Mouse (Mus musculus) retina, postnatal 1 day (tissue): ENCODE data around the gene Ccn5.

Experiments
- DNase-seq: peaks from one replicate; pipeline ENCODE4 v3.0.0-alpha.2; 2012

The Ccn5 gene

DNA sequence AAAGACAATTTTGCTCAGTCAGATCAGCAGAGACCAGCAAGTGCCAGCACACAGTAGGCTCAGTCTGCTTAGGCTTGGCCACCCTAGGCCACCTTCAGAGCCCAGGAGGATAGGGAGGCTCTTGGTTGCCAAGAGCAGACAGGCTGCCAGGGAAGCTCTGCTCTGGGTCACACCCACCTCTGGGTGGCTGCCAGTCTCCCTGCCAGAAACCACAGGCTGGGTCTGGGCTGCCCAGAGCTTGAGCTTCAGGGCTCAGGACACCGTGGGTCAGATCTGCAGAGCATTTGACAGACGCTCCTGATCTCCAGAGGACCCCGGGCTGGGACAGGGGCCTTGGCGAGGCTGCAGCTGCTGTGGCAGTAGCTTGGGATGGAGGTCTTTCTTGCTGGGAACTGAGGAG is at the start of gene Ccn5:
TSS of gene Ccn5 (plus strand) at position 255 of the 400 bp plus-strand sequence.
- no peak for DNase-seq

- DNase-seq, result peak; percentile 60
Observed at GRCm38 (mm10) chr2:163776661-163777060, 44.0 kb upstream of the Ccn5 start.

DNA sequence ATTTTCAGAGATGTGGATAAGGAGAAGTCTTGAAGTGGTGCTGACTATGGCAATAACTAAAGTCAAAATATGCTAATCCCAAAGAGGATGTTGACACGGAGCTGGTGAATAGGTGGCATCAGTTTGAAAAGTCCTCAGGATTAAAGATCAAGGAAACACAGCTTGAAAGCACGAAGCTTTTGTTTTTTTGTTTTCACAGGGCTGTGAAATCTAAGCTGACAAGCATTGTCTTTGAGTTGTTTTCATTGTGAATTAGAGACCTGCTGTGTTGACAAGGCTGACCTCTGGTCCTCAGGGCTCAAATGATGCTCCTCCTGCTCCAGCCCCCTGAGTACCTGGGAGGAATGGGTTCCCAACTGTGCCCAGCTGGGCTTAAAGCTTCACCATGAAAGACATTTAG is 43.6 kb upstream of the Ccn5 start:
- peak; percentile 64 for DNase-seq

GRCm38 (mm10) chr2:163778896-163779295 is 41.8 kb upstream of the Ccn5 start:
- peak; percentile 85 for DNase-seq

DNA sequence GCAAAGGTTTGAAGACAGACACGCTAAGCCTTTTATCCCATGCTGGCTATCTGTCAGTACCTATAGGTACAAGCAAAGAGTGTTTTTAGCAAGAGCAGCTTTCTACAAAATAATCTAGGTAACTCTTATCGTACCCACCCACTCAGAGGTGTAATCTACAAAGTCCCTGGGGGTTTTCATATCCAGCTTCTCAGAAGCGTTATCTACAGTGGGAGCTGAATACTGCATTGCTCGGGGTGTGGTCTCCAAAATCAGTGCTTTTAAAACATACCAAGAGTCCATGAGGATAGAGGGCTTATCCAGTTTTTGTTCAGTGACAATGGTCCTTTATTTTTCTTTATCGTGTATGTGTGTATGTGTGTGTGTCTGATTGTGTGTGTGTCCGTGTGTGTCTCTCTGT is 37.3 kb upstream of the Ccn5 start:
- DNase-seq, result no peak

- DNase-seq, result no peak
Observed at GRCm38 (mm10) chr2:163783901-163784300, 36.8 kb upstream of the Ccn5 start.

DNA sequence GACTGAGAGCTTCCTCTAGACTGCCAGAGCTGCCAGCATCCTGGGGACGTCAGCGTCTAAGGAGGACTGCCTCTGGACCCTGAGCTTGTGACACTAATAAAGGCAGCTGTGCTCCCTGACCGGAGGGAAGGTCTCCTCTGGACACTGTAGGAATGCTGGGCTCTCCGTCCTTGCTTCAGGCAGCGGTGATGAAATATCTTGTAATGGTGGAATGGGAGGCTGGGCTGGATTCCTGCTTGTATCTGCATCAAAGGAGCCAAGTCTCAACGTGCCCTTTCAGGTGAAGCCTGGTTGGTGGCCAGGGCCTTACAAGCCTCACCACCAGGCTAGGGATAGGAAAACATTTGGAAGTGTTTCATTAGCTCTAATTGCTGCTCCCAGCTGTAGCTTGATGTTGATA is 33.6 kb upstream of the Ccn5 start:
- no peak for DNase-seq

GRCm38 (mm10) chr2:163787709-163788108 is 33.0 kb upstream of the Ccn5 start:
- peak; percentile 81 for DNase-seq

DNA sequence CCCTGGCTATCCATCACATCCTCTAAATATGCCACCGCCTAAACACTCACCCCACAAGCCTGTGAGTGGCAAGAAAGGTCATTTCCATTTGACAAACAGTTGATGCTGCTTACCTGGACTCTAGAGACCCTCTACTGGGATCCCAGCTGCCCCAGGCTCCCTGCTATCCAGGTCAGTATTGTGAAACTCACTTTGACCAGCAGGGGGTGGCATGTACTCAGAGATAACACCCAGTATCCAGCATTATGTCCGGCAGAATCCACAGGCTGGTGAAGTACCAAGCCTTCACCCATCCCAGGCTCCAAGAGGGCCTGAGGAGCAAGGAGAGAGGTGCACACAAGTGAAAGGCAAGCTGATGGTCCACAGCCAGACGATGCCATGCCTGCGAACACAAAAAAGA is 32.2 kb upstream of the Ccn5 start:
- DNase-seq, result peak; percentile 79

DNA sequence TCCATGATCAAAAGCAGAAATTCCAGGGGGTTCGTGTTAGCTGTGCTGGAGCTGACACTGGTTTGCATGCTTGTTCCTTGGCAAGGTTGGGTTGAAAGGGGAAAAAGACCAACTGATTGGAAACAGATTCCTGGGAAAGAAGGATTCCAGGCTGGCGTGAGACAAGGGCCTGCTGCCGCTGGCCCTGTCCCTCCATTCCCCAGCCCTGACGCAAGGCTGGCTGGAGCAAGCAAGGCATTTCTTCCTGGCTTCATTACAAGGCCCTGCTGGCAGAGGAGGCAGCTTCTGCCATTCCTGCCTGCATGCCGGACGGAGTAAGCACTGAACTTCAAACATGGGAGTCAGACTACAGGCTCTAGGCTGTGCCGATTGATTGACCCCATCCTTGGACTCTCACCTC is 22.2 kb upstream of the Ccn5 start:
- no peak for DNase-seq

DNA sequence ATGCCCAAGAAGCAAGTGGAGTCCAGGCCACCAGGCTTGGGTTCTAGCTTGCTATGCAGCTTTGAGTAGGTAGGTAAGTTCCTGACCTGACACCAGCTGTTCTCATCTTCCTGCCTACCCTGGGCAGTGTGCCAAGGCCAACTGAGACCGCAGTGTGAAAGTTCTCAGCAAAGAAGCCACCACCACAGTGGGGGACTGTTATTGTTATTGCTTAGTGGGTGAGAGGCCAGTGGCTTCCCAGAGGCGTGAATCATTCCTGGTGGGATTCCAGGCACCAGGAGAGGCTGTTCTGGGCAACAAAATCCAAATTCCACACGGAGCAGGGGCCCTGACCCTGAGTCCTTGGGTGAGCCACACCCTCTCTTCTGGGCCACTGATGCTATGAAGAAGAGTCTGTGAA is 19.8 kb upstream of the Ccn5 start:
- DNase-seq, result peak; percentile 26

GRCm38 (mm10) chr2:163801406-163801805 is 19.3 kb upstream of the Ccn5 start:
- DNase-seq, result no peak

DNA sequence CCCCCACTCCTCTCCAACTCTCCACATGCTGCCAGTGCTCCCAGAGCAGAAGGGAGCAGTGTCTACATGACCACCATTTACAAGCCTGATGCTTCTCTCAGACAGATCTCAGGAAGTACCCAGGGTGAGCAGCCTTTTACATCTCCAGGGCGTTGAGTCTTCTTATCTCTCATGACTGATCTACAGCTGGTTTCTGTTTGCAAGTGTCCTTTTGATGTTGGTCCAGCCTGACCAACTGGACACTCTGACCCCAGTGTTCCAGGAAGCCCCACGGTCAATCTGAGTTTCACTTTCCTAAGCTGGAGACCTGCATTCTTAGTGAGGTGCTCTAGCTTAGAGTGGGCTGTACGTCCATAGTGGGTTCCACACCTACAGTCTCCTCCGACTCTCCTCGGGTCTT is 16.8 kb upstream of the Ccn5 start:
- DNase-seq, result no peak

DNA sequence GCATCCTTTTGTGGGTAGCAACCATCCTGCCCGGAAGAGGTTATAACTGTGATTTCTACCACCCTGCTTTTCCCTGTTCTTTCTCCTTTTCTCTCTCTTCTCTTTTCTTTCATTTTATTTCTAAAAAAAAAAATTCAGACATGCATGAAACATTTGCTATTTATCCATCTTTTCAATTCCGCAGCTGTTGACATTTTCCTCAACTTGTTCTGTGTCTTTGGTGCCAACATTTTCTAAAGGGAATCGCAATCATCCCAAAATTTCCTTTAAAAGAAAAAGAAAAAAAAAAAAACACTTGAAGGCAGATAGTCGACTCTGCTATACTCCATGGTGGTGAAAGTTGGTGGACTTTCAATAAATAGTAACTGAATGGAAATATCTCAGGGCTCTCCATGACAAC is 11.5 kb upstream of the Ccn5 start:
- DNase-seq, result no peak

GRCm38 (mm10) chr2:163809704-163810103 is 11.0 kb upstream of the Ccn5 start:
- DNase-seq, result no peak

DNA sequence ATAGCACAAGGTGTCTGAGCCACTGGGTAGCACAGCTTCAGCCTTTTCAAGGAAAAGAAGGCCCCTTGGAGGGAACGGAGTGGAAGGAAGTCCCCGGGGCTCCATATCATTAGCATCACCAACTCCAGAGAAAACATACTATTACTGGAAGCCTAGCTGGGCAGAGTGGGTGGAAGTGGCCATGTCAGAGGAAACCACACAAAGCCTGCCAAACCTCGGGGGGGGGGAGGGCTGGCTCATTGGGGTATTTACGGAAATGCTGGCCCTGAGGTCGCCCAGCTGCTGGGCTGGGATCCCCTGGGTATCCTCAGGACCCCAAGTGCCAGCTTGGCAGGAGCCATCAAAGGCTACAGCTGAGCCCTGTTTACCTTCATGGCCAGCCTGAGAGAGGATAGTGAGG is 7.6 kb upstream of the Ccn5 start:
- no peak for DNase-seq

GRCm38 (mm10) chr2:163814739-163815465 is 5.8 kb upstream of the Ccn5 start:
- no peak for DNase-seq

- peak; percentile 74 for DNase-seq
Observed at GRCm38 (mm10) chr2:163823248-163823647, 2.6 kb downstream of the Ccn5 start.

DNA sequence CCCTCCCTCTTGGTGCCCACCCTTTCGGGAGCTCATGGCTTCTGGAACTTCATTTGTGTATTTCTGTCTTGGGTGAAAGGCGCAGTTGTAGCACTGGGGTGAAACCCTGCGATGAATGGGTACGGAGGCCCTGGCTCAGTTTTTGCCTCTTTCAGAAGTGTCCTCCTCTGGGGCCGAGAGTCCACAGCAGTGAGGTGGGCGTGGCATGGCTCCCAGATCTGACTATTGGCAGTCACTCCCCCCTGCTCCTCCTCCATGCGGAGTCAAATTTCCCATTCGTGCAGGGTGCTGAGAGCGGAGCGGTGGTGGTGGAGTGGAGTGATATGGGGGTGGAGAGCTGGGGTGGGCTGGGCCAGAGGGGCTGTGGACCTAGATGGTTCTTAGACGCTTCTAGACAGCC is 3.1 kb downstream of the Ccn5 start:
- peak; percentile 25 for DNase-seq

- no peak for DNase-seq
Observed at GRCm38 (mm10) chr2:163825861-163826260, 5.2 kb downstream of the Ccn5 start.

DNA sequence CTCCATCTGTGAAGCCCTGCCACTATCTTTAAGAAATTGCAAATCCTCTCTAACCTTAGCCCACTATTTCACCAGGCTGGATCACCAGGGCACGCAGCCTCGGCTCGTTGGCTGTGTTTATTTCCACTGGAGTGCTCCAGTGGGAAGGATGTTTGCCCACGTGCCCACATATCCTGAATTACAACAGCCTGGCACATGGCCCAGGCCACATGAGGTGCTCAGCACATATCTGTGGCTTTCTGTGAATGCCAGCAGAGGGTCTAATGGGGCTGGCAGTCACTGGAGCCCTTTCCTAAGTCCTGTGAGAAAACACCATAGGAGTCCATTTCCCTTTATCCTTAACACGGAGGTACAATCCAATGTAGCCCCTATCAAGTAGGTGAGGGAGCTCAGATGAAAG is 5.8 kb downstream of the Ccn5 start:
- no peak for DNase-seq

DNA sequence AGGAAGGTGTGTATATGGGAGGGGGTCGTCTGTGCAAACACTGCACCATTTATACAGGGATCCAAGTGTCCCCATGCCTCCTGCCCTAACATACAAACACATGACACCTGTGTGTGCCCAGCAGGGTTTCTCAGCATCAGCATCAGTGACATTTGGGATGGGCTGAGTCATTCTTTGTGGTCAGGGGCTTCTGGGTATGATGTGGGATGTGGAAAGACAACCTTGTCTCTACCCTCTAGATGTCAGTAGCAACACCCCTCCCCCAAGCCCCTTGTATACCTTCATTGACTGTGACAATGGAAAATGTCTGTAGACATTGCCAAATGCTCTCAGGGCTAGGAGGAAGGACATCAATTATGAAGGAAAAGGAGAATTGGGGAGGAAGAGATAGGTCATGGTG is 10.5 kb downstream of the Ccn5 start:
- no peak for DNase-seq

DNA sequence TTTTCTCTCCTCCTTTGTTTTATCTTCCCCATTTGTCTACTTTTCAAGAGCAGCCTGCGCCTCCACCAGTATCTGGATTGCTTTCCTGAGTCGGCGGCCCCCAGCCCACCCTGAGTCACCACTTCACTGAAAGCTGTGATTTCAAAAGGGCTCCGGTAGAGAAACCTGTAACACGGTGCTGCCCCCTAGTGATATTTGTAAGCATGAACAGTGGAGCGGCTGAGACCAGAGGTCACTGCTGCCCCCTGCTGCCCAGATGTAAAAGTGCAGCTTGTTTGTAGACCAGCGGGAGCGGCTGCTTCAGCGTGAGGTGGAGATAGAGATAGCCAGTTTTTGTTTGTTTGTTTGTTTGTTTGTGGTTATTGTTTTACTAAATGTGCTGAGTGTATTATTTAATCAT is 17.4 kb downstream of the Ccn5 start:
- peak; percentile 86 for DNase-seq

GRCm38 (mm10) chr2:163839519-163839918 is 18.9 kb downstream of the Ccn5 start:
- peak; percentile 91 for DNase-seq

- no peak for DNase-seq
Observed at GRCm38 (mm10) chr2:163842043-163842442, 21.4 kb downstream of the Ccn5 start.
